Mouse (Mus musculus): Measurements from ENCODE around the gene Rbbp8nl. TPM values are rescaled to one million over a fixed set of nuclear protein-coding genes. Genes with fewer than 3 reads are reported as not detected.

Gene Rbbp8nl
- polyA plus RNA-seq, 1 experiment from 2014 or later: not detected

Small RNAs within 50 kb of the gene (microRNA-seq; reads per million reads assigned to microRNA genes)
- 1.5 reads per million for gene Mir3091

Other genes with a start within 250 kb of the Rbbp8nl start
- 241 and 252 TPM in 2 replicates for gene Psma7, start 247.4 kb downstream of the Rbbp8nl start, polyA plus RNA-seq (2015; fragmentation: Nextera tagmentation; extraction: Ambion mirVana)
- gene Ss18l1, start 247.4 kb downstream of the Rbbp8nl start, polyA plus RNA-seq (2015; fragmentation: Nextera tagmentation; extraction: Ambion mirVana): 0.75 and 0.88 TPM in 2 replicates
- 11.1 and 12.5 TPM in 2 replicates for gene Mtg2, start 219.3 kb downstream of the Rbbp8nl start, polyA plus RNA-seq (2015; fragmentation: Nextera tagmentation; extraction: Ambion mirVana)
- gene Hrh3, start 185.4 kb downstream of the Rbbp8nl start, polyA plus RNA-seq (2015; fragmentation: Nextera tagmentation; extraction: Ambion mirVana): not detected in 2 replicates
- 9.4 and 10.5 TPM in 2 replicates for gene Osbpl2, start 170.6 kb downstream of the Rbbp8nl start, polyA plus RNA-seq (2015; fragmentation: Nextera tagmentation; extraction: Ambion mirVana)
- 107 and 109 TPM in 2 replicates for gene Adrm1, start 118.4 kb downstream of the Rbbp8nl start, polyA plus RNA-seq (2015; fragmentation: Nextera tagmentation; extraction: Ambion mirVana)
- 1.6 and 1.9 TPM in 2 replicates for gene Lama5, start 64.0 kb downstream of the Rbbp8nl start, polyA plus RNA-seq (2015; fragmentation: Nextera tagmentation; extraction: Ambion mirVana)
- 223 and 320 TPM in 2 replicates for gene Rps21, start 32.5 kb downstream of the Rbbp8nl start, polyA plus RNA-seq (2015; fragmentation: Nextera tagmentation; extraction: Ambion mirVana)
- 3.4 and 3.5 TPM in 2 replicates for gene Cables2, start 16.4 kb downstream of the Rbbp8nl start, polyA plus RNA-seq (2015; fragmentation: Nextera tagmentation; extraction: Ambion mirVana)
- 0.25 and 0.37 TPM in 2 replicates for gene Gata5, start 44.8 kb upstream of the Rbbp8nl start, polyA plus RNA-seq (2015; fragmentation: Nextera tagmentation; extraction: Ambion mirVana)
- 0.54 and 0.69 TPM in 2 replicates for gene Slco4a1, start 166.4 kb upstream of the Rbbp8nl start, polyA plus RNA-seq (2015; fragmentation: Nextera tagmentation; extraction: Ambion mirVana)
- 0.06 TPM in 2 replicates for gene Ntsr1, start 210.1 kb upstream of the Rbbp8nl start, polyA plus RNA-seq (2015; fragmentation: Nextera tagmentation; extraction: Ambion mirVana)